Mouse (Mus musculus) stomach, embryonic 16.5 days (tissue): ENCODE results near the gene Plcl1. TPM values are rescaled to one million over a fixed set of nuclear protein-coding genes. Genes with fewer than 3 reads are reported as not detected.

ENCODE experiments used
- ATAC-seq: fragments of 200-750 bp; cut with Nextera tagmentation; 2 replicates; pipeline ENCODE4 v1.8.0; 2017; ENCODE audit warnings: moderate number of reproducible peaks, moderate TSS enrichment; ENCODE audit not compliant: insufficient read depth, low FRiP score
- H3K27ac ChIP-seq: fragments of 300-500 bp; sonication (generic); 2 replicates; pipeline ENCODE4 v1.5.1; 2014; ENCODE audit warnings: low read length
- H3K27me3 ChIP-seq: fragments of 300-500 bp; sonication (generic); 2 replicates; pipeline ENCODE4 v1.6.1; 2014; ENCODE audit warnings: low read length, control low read depth, mixed read lengths; ENCODE audit not compliant: control insufficient read depth, insufficient read depth
- H3K36me3 ChIP-seq: fragments of 300-500 bp; sonication (generic); 2 replicates; pipeline ENCODE4 v1.6.1; 2014; ENCODE audit warnings: low read length; ENCODE audit not compliant: control insufficient read depth, insufficient read depth
- H3K4me1 ChIP-seq: fragments of 300-500 bp; sonication (generic); 2 replicates; pipeline ENCODE4 v1.6.1; 2014; ENCODE audit warnings: low read length, control low read depth, mixed read lengths; ENCODE audit not compliant: control insufficient read depth, insufficient read depth
- H3K4me2 ChIP-seq: fragments of 300-500 bp; sonication (generic); 2 replicates; pipeline ENCODE4 v1.6.1; 2014; ENCODE audit warnings: low read depth, low read length, mixed read lengths
- H3K4me3 ChIP-seq: fragments of 300-500 bp; sonication (generic); replicated peaks from 2 replicates; pipeline ENCODE4 v1.5.1; 2014; ENCODE audit warnings: mild to moderate bottlenecking, low read length
- H3K9ac ChIP-seq: fragments of 300-500 bp; sonication (generic); 2 replicates; pipeline ENCODE4 v1.6.1; 2014; ENCODE audit warnings: low read length
- H3K9me3 ChIP-seq: fragments of 300-500 bp; sonication (generic); replicated peaks from 2 replicates; pipeline ENCODE4 v1.6.1; 2016; ENCODE audit warnings: low read length, control low read depth; ENCODE audit not compliant: control insufficient read depth
- WGBS: fragments of 180-500 bp; shearing (Covaris S2); extraction: QIAGEN DNeasy Blood & Tissue Kit; methylation state at CpG from one replicate; pipeline ENCODE4 v1.1.7; 2014; 5-methylcytosine and 5-hydroxymethylcytosine counted together
- polyA plus RNA-seq: library from polyadenylated mRNA; unstranded; fragments of >200 nt; fragmentation: Nextera tagmentation; extraction: Ambion mirVana; gene quantifications from 2 replicates; pipeline ENCODE4 v1.2.1, GENCODE M21; 2015

Plcl1 gene
- polyA plus RNA-seq, 1 experiment from 2014 or later: 1.9 TPM

- Histone ChIP-seq H3K4me1 (no peaks in the 10 kb centered on the region), H3K27ac (no peak overlapping the region), H3K4me2 (no peak overlapping the region), H3K9ac (no peak overlapping the region), H3K9me3 (no peaks in the 10 kb centered on the region), H3K36me3 (no peaks in the 10 kb centered on the region), H3K27me3 (no peaks in the 10 kb centered on the region), H3K4me3 (no peak overlapping the region)
- 50% methylated on average over 5 of the region's 5 CpGs for WGBS
- ATAC-seq: peak; percentile 62; the same call in 1 of the 2 replicates
Measured at GRCm38 (mm10) chr1:55736762-55737288, 331.1 kb downstream of the Plcl1 start.

DNA sequence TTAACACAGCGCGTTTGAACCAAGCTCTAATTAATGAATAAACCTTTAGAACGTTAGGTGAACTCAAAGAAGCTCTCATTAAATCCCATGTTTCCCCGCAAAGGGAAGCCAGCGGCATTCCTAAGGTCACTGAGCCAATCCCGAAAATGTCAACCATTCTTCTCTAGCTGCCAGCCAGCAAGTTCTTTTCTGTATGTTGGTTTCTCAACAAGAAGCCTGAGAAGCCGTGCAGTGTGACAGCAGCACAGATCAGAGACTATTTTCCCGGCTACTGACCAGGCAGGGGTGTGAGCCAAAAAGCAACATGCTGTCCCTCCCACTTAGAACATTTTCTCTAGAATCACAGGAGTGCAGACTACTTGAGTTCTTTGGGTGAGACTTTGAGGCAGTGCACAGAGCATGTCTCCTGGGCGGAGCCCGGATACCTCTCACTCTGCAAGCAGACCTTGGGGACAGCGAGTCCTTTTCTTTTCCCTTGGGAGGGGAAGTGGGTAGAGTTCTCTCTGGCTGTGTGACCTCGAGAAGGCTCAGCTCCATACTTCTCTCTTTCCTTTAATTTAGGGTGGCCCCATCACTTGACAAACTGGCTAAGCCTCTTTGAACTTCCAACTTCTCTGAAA is 333.1 kb downstream of the Plcl1 start:
- Histone ChIP-seq H3K9ac (no peak overlapping the region), H3K4me1 (no peaks in the 10 kb centered on the region), H3K27ac (no peak overlapping the region), H3K4me3 (no peak overlapping the region), H3K27me3 (no peaks in the 10 kb centered on the region), H3K9me3 (no peaks in the 10 kb centered on the region), H3K4me2 (no peak overlapping the region), H3K36me3 (no peaks in the 10 kb centered on the region)
- 66% methylated on average over 12 of the region's 12 CpGs for WGBS
- no peak for ATAC-seq

DNA sequence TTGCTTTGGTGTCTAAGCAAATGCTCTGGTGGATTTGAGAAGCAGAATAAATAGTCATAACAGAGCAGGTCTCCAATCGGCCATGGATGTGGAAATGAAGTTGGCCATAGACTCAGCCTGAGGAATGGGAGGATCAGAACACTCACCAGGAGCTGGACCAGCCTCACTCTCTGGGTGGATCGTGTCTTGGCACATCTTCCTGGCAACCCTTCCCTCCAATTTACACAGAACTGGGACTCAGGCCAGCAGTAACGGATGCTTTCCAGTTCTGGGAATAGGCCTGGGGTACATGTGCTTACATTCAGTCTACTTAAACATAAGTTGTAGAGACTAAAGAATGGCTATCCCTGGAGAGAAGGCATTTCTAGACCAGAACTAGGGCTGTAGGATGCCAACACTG is 336.2 kb downstream of the Plcl1 start:
- Histone ChIP-seq H3K9me3 (no peaks in the 10 kb centered on the region), H3K27ac (no peak overlapping the region), H3K4me2 (no peak overlapping the region), H3K4me3 (no peak overlapping the region), H3K36me3 (no peaks in the 10 kb centered on the region), H3K4me1 (no peaks in the 10 kb centered on the region), H3K27me3 (no peaks in the 10 kb centered on the region), H3K9ac (no peak overlapping the region)
- peak; percentile 47; the same call in 1 of the 2 replicates for ATAC-seq
- 48% methylated on average over 3 of the region's 3 CpGs for WGBS

GRCm38 (mm10) chr1:55748516-55748915 is 342.8 kb downstream of the Plcl1 start:
- Histone ChIP-seq H3K36me3 (no peaks in the 10 kb centered on the region), H3K4me1 (no peaks in the 10 kb centered on the region), H3K27me3 (no peaks in the 10 kb centered on the region), H3K9ac (no peak overlapping the region), H3K9me3 (no peaks in the 10 kb centered on the region), H3K4me3 (no peak overlapping the region), H3K4me2 (no peak overlapping the region), H3K27ac (no peak overlapping the region)
- ATAC-seq: no peak
- WGBS: 72% methylated on average over 5 of the region's 5 CpGs

GRCm38 (mm10) chr1:55749770-55750169 is 344.0 kb downstream of the Plcl1 start:
- H3K4me2 ChIP-seq: no peak overlapping the region
- H3K27ac ChIP-seq: no peak overlapping the region
- no peak overlapping the region for H3K4me3 ChIP-seq
- H3K9ac ChIP-seq: no peak overlapping the region
- no peaks in the 10 kb centered on the region for H3K9me3 ChIP-seq
- no peaks in the 10 kb centered on the region for H3K36me3 ChIP-seq
- ATAC-seq: no peak
- WGBS: 78% methylated on average over 7 of the region's 7 CpGs
- H3K4me1 ChIP-seq: no peaks in the 10 kb centered on the region
- no peaks in the 10 kb centered on the region for H3K27me3 ChIP-seq

GRCm38 (mm10) chr1:55755742-55756141 is 350.0 kb downstream of the Plcl1 start:
- Histone ChIP-seq H3K4me2 (no peak overlapping the region), H3K4me1 (no peaks in the 10 kb centered on the region), H3K27ac (no peak overlapping the region), H3K9me3 (no peaks in the 10 kb centered on the region), H3K36me3 (no peaks in the 10 kb centered on the region), H3K9ac (no peak overlapping the region), H3K27me3 (no peaks in the 10 kb centered on the region), H3K4me3 (no peak overlapping the region)
- WGBS: 63% methylated on average over 10 of the region's 10 CpGs
- ATAC-seq: no peak

GRCm38 (mm10) chr1:55762284-55762683 is 356.6 kb downstream of the Plcl1 start:
- Histone ChIP-seq H3K4me3 (no peak overlapping the region), H3K9me3 (no peaks in the 10 kb centered on the region), H3K36me3 (no peaks in the 10 kb centered on the region), H3K27me3 (no peaks in the 10 kb centered on the region), H3K27ac (no peak overlapping the region), H3K4me2 (no peak overlapping the region), H3K9ac (no peak overlapping the region), H3K4me1 (no peaks in the 10 kb centered on the region)
- ATAC-seq: no peak
- 52% methylated on average over 5 of the region's 5 CpGs for WGBS

GRCm38 (mm10) chr1:55763171-55763570 is 357.4 kb downstream of the Plcl1 start:
- Histone ChIP-seq H3K4me3 (no peak overlapping the region), H3K27me3 (no peaks in the 10 kb centered on the region), H3K4me1 (no peaks in the 10 kb centered on the region), H3K9me3 (no peaks in the 10 kb centered on the region), H3K9ac (no peak overlapping the region), H3K27ac (no peak overlapping the region), H3K4me2 (no peak overlapping the region), H3K36me3 (no peaks in the 10 kb centered on the region)
- 78% methylated on average over 2 of the region's 2 CpGs for WGBS
- ATAC-seq: no peak

DNA sequence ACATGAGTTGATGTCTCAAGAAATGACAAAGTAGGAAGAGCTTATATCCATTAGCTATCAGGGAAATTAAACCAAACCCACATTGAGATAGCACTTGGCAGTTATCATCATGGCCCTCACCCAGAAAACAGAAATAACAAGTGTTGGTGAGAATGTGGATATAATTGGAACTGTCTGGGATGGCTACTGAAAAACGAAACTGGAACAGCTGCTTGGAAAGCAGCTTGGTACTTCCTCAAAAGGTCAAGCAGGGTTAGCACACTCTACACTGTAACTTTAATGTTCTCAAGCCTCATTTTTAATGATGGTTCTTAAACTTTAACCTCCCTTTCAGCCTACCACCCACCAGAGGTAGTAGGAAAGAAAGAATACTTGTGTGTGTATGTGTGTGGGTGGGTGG is 361.0 kb downstream of the Plcl1 start:
- no peaks in the 10 kb centered on the region for H3K4me1 ChIP-seq
- H3K27ac ChIP-seq: no peak overlapping the region
- 59% methylated on average over 1 of the region's 1 CpGs for WGBS
- no peak overlapping the region for H3K4me3 ChIP-seq
- no peak for ATAC-seq
- H3K9ac ChIP-seq: no peak overlapping the region
- H3K9me3 ChIP-seq: no peaks in the 10 kb centered on the region
- H3K36me3 ChIP-seq: no peaks in the 10 kb centered on the region
- H3K27me3 ChIP-seq: no peaks in the 10 kb centered on the region
- no peak overlapping the region for H3K4me2 ChIP-seq
